Mouse (Mus musculus) embryonic facial prominence, embryonic 13.5 days (tissue): ENCODE measurements around the gene Olfr774. TPM values are rescaled to one million over a fixed set of nuclear protein-coding genes. Genes with fewer than 3 reads are reported as not detected.
"Not testable (repeated sequence)": the region's sequence is repeated elsewhere in the genome, so short reads cannot be mapped to it uniquely, and the experiment has no call there.

ENCODE experiments used
- ATAC-seq: fragments of 200-750 bp; cut with Nextera tagmentation; 2 replicates; pipeline ENCODE4 v1.8.0; 2017; ENCODE audit warnings: low read depth; ENCODE audit not compliant: insufficient number of reproducible peaks, insufficient read depth, low FRiP score, low TSS enrichment
- H3K27ac ChIP-seq: fragments of 300-500 bp; sonication (generic); 2 replicates; pipeline ENCODE4 v1.5.1; 2015; ENCODE audit warnings: moderate library complexity, mild to moderate bottlenecking, inconsistent platforms
- H3K27me3 ChIP-seq: fragments of 300-500 bp; sonication (generic); 2 replicates; pipeline ENCODE4 v1.6.1; 2015; ENCODE audit warnings: mild to moderate bottlenecking, inconsistent platforms
- H3K36me3 ChIP-seq: fragments of 300-500 bp; sonication (generic); 2 replicates; pipeline ENCODE4 v1.6.1; 2015; ENCODE audit warnings: mild to moderate bottlenecking, inconsistent platforms
- H3K4me1 ChIP-seq: fragments of 300-500 bp; sonication (generic); 2 replicates; pipeline ENCODE4 v1.6.1; 2015; ENCODE audit warnings: inconsistent platforms
- H3K4me2 ChIP-seq: fragments of 300-500 bp; sonication (generic); 2 replicates; pipeline ENCODE4 v1.6.1; 2015; ENCODE audit warnings: moderate library complexity, mild to moderate bottlenecking, inconsistent platforms
- H3K4me3 ChIP-seq: fragments of 300-500 bp; sonication (generic); 2 replicates; pipeline ENCODE4 v1.5.1; 2015; ENCODE audit warnings: mild to moderate bottlenecking, inconsistent platforms
- H3K9ac ChIP-seq: fragments of 300-500 bp; sonication (generic); 2 replicates; pipeline ENCODE4 v1.6.1; 2015; ENCODE audit warnings: mild to moderate bottlenecking, inconsistent platforms
- H3K9me3 ChIP-seq: fragments of 300-500 bp; sonication (generic); 2 replicates; pipeline ENCODE4 v1.6.1; 2016; ENCODE audit warnings: inconsistent platforms
- WGBS: fragments of 180-500 bp; shearing (Covaris S2); methylation state at CpG from one replicate; pipeline ENCODE4 v1.1.7; 2015; ENCODE audit warnings: mixed read lengths; 5-methylcytosine and 5-hydroxymethylcytosine counted together
- polyA plus RNA-seq: library from polyadenylated mRNA; unstranded; fragments of >200 nt; fragmentation: Nextera tagmentation; extraction: Ambion mirVana; gene quantifications from 2 replicates; pipeline ENCODE4 v1.2.1, GENCODE M21; 2015

Olfr774 gene
- not detected in 2 replicates for polyA plus RNA-seq

GRCm38 (mm10) chr10:129235904-129236303, at the start of gene Olfr774:
TSS of gene Olfr774 (plus strand) at chr10:129236204.
- Histone ChIP-seq H3K4me2 (no peak within 1 kb of the TSS), H3K9me3 (no peaks in the 10 kb centered on the region), H3K36me3 (no peaks in the 10 kb centered on the region), H3K27ac (no peak within 1 kb of the TSS), H3K4me3 (no peak within 1 kb of the TSS), H3K27me3 (no peaks in the 10 kb centered on the region), H3K9ac (no peak within 1 kb of the TSS), H3K4me1 (no peaks in the 10 kb centered on the region)
- 76% methylated on average over 2 of the region's 2 CpGs for WGBS
- no peak for ATAC-seq

GRCm38 (mm10) chr10:129187319-129187718, 48.7 kb upstream of the Olfr774 start, which contains the start of gene Olfr773:
TSS of gene Olfr773 (minus strand) at chr10:129187419.
- H3K9ac ChIP-seq, H3K4me2 ChIP-seq, H3K27me3 ChIP-seq, H3K4me3 ChIP-seq, H3K9me3 ChIP-seq, H3K4me1 ChIP-seq, H3K36me3 ChIP-seq, ATAC-seq, H3K27ac ChIP-seq: not testable (repeated sequence)

GRCm38 (mm10) chr10:129230737-129231136, 5.3 kb upstream of the Olfr774 start:
- H3K4me2 ChIP-seq: no peak overlapping the region
- no peaks in the 10 kb centered on the region for H3K27me3 ChIP-seq
- no peaks in the 10 kb centered on the region for H3K4me1 ChIP-seq
- no peaks in the 10 kb centered on the region for H3K36me3 ChIP-seq
- no peak overlapping the region for H3K9ac ChIP-seq
- H3K9me3 ChIP-seq: no peaks in the 10 kb centered on the region
- WGBS: 89% methylated on average over 1 of the region's 1 CpGs
- H3K27ac ChIP-seq: no peak overlapping the region
- no peak overlapping the region for H3K4me3 ChIP-seq
- no peak for ATAC-seq

GRCm38 (mm10) chr10:129248112-129248511, 12.1 kb downstream of the Olfr774 start, which contains the start of gene Olfr775:
TSS of gene Olfr775 (plus strand) at chr10:129248412.
- Histone ChIP-seq H3K36me3 (no peaks in the 10 kb centered on the region), H3K4me1 (no peaks in the 10 kb centered on the region), H3K9ac (no peak within 1 kb of the TSS), H3K27ac (no peak within 1 kb of the TSS), H3K4me3 (no peak within 1 kb of the TSS), H3K4me2 (no peak within 1 kb of the TSS), H3K27me3 (no peaks in the 10 kb centered on the region), H3K9me3 (no peaks in the 10 kb centered on the region)
- ATAC-seq: no peak
- WGBS: 74% methylated on average over 3 of the region's 3 CpGs

- Histone ChIP-seq H3K27ac (no peak within 1 kb of the TSS), H3K36me3 (no peaks in the 10 kb centered on the region), H3K9me3 (no peaks in the 10 kb centered on the region), H3K27me3 (no peaks in the 10 kb centered on the region), H3K4me3 (no peak within 1 kb of the TSS), H3K4me2 (no peak within 1 kb of the TSS), H3K4me1 (no peaks in the 10 kb centered on the region), H3K9ac (no peak within 1 kb of the TSS)
- no peak for ATAC-seq
Observed at GRCm38 (mm10) chr10:129258827-129259226, 22.8 kb downstream of the Olfr774 start, which contains the start of gene Olfr776. TSS of gene Olfr776 (plus strand) at chr10:129259127.

GRCm38 (mm10) chr10:129271081-129271535, 35.1 kb downstream of the Olfr774 start, which contains the start of gene Olfr777:
TSS of gene Olfr777 (minus strand) at chr10:129271485.
- ATAC-seq: no peak
- 85% methylated on average over 2 of the region's 2 CpGs for whole genome bisulfite sequencing
- H3K4me1 ChIP-seq: no peaks in the 10 kb centered on the region

More at GRCm38 (mm10) chr10:129271081-129271535, 35.1 kb downstream of the Olfr774 start, which contains the start of gene Olfr777:
- Histone ChIP-seq H3K9me3 (no peaks in the 10 kb centered on the region), H3K27me3 (no peaks in the 10 kb centered on the region), H3K4me2 (no peak within 1 kb of the TSS), H3K4me3 (no peak within 1 kb of the TSS), H3K36me3 (no peaks in the 10 kb centered on the region), H3K9ac (no peak within 1 kb of the TSS), H3K27ac (no peak within 1 kb of the TSS)

Other genes starting within 250 kb of the Olfr774 start
- not detected in 2 replicates for gene Olfr9, start 246.8 kb upstream of the Olfr774 start, polyA plus RNA-seq
- not detected in 2 replicates for gene Olfr763, start 225.4 kb upstream of the Olfr774 start, polyA plus RNA-seq
- gene Olfr764-ps1, start 196.3 kb upstream of the Olfr774 start, polyA plus RNA-seq: not detected in 2 replicates
- not detected in 2 replicates for gene Olfr765, start 186.2 kb upstream of the Olfr774 start, polyA plus RNA-seq
- not detected in 2 replicates for gene Olfr766-ps1, start 167.2 kb upstream of the Olfr774 start, polyA plus RNA-seq
- not detected in 2 replicates for gene Olfr767, start 153.3 kb upstream of the Olfr774 start, polyA plus RNA-seq
- not detected in 2 replicates for gene Olfr768, start 136.8 kb upstream of the Olfr774 start, polyA plus RNA-seq
- not detected in 2 replicates for gene Olfr769, start 118.3 kb upstream of the Olfr774 start, polyA plus RNA-seq
- not detected in 2 replicates for gene Olfr770, start 97.2 kb upstream of the Olfr774 start, polyA plus RNA-seq
- gene Olfr771, start 71.5 kb upstream of the Olfr774 start, polyA plus RNA-seq: not detected in 2 replicates
- gene Olfr772, start 58.3 kb upstream of the Olfr774 start, polyA plus RNA-seq: not detected in 2 replicates
- gene Olfr773, start 48.8 kb upstream of the Olfr774 start, polyA plus RNA-seq: not detected in 2 replicates
- gene Olfr775, start 12.2 kb downstream of the Olfr774 start, polyA plus RNA-seq: not detected in 2 replicates
- not detected in 2 replicates for gene Olfr776, start 22.9 kb downstream of the Olfr774 start, polyA plus RNA-seq
- not detected in 2 replicates for gene Olfr777, start 35.3 kb downstream of the Olfr774 start, polyA plus RNA-seq
- not detected in 2 replicates for gene Olfr780, start 81.9 kb downstream of the Olfr774 start, polyA plus RNA-seq
- not detected in 2 replicates for gene Olfr781, start 92.7 kb downstream of the Olfr774 start, polyA plus RNA-seq
- gene Olfr782, start 112.6 kb downstream of the Olfr774 start, polyA plus RNA-seq: not detected in 2 replicates
- gene Olfr784, start 147.9 kb downstream of the Olfr774 start, polyA plus RNA-seq: 0.11 TPM in 1 of 2 replicates, not detected in the other
- gene Olfr785, start 169.2 kb downstream of the Olfr774 start, polyA plus RNA-seq: not detected in 2 replicates
- gene Olfr786, start 191.1 kb downstream of the Olfr774 start, polyA plus RNA-seq: not detected in 2 replicates
- not detected in 2 replicates for gene Olfr787, start 225.7 kb downstream of the Olfr774 start, polyA plus RNA-seq
- not detected in 2 replicates for gene Olfr788, start 234.8 kb downstream of the Olfr774 start, polyA plus RNA-seq
- not detected in 2 replicates for gene Olfr789, start 248.5 kb downstream of the Olfr774 start, polyA plus RNA-seq